Mouse (Mus musculus) forebrain, embryonic 16.5 days (tissue): Measurements from ENCODE around the gene Abcc8. TPM values are rescaled to one million over a fixed set of nuclear protein-coding genes. Genes with fewer than 3 reads are reported as not detected.

Experiments used
- ATAC-seq: fragments of 200-750 bp; cut with Nextera tagmentation; 2 replicates; pipeline ENCODE4 v1.8.0; 2017; ENCODE audit warnings: mild to moderate bottlenecking, moderate library complexity
- H3K27ac ChIP-seq: fragments of 300-500 bp; sonication (generic); 2 replicates; pipeline ENCODE4 v1.5.1; 2014; ENCODE audit warnings: low read length, control low read depth
- H3K27me3 ChIP-seq: fragments of 300-500 bp; sonication (generic); replicated peaks from 2 replicates; pipeline ENCODE4 v1.6.1; 2014; ENCODE audit warnings: low read length; ENCODE audit not compliant: control insufficient read depth, insufficient read depth
- H3K36me3 ChIP-seq: fragments of 300-500 bp; sonication (generic); 2 replicates; pipeline ENCODE4 v1.6.1; 2014; ENCODE audit not compliant: control insufficient read depth, insufficient read depth
- H3K4me1 ChIP-seq: fragments of 300-500 bp; sonication (generic); replicated peaks from 2 replicates; pipeline ENCODE4 v1.6.1; 2014; ENCODE audit warnings: low read length; ENCODE audit not compliant: control insufficient read depth, insufficient read depth
- H3K4me2 ChIP-seq: fragments of 300-500 bp; sonication (generic); 2 replicates; pipeline ENCODE4 v1.6.1; 2014; ENCODE audit warnings: mild to moderate bottlenecking, low read length, control low read depth
- H3K4me3 ChIP-seq: fragments of 300-500 bp; sonication (generic); replicated peaks from 2 replicates; pipeline ENCODE4 v1.5.1; 2014; ENCODE audit warnings: mild to moderate bottlenecking, low read length, control low read depth
- H3K9ac ChIP-seq: fragments of 300-500 bp; sonication (generic); replicated peaks from 2 replicates; pipeline ENCODE4 v1.6.1; 2014; ENCODE audit warnings: low read depth, low read length, control low read depth
- H3K9me3 ChIP-seq: fragments of 300-500 bp; sonication (generic); 2 replicates; pipeline ENCODE4 v1.6.1; 2016; ENCODE audit warnings: low read length; ENCODE audit not compliant: control insufficient read depth
- WGBS: fragments of 180-500 bp; shearing (Covaris S2); extraction: QIAGEN DNeasy Blood & Tissue Kit; methylation state at CpG from one replicate; pipeline ENCODE4 v1.1.7; 2014; 5-methylcytosine and 5-hydroxymethylcytosine counted together
- polyA plus RNA-seq: library from polyadenylated mRNA; unstranded; fragments of >200 nt; fragmentation: Nextera tagmentation; extraction: Ambion mirVana; gene quantifications from 2 replicates; pipeline ENCODE4 v1.2.1, GENCODE M21; 2015

Gene Abcc8
- polyA plus RNA-seq, 1 experiment from 2014 or later, result 34.3 TPM

DNA sequence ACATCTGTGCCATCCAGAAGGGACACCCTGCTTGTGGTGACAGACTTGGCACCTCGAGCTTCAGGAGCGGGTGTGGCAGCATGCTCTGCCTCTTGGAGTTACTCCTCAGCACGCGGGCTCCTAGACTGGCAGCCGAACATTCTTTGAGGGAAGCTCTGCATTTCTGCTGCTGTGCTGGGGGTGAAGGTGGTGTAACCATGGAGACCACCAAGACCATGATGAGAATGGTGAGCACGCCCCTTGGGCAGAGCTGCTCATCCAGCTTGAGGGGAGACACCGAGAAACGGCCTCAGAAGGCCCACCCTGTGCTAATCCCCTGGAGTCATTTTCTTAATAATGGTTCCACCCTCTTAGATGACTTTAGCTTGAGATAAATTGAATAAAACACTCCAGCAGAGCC lies 87.0 kb downstream of the Abcc8 start:
- no peak overlapping the region for H3K4me3 ChIP-seq
- 12% methylated on average over 8 of the region's 8 CpGs for WGBS
- H3K36me3 ChIP-seq, result no peaks in the 10 kb centered on the region
- H3K9me3 ChIP-seq, result peaks cover 4% of the 10 kb centered on the region
- H3K4me2 ChIP-seq, result no peak overlapping the region
- no peak overlapping the region for H3K27ac ChIP-seq
- H3K9ac ChIP-seq, result no peak overlapping the region
- H3K27me3 ChIP-seq, result no peaks in the 10 kb centered on the region; the same call in 1 of the 2 replicates
- H3K4me1 ChIP-seq, result peaks cover 18% of the 10 kb centered on the region
- ATAC-seq, result no peak

DNA sequence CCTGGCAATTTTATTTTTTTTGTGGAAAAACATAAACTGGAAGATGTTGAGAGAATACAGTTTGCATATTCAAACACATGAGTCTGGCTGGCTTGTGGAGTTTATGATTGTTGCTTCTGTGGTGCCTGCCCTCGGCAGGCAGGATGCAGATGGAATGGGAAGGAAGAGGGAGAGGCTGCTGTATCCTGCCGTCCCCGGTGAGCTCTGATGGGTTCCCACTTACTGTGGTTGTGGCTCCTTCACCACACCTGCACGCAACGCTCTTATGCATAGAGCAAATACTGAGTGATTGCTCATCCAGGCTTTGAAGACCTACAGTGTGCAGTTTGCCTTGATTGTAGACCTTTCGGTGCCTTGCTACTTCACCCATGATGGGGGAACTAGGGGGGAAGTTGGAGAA lies 91.6 kb downstream of the Abcc8 start:
- H3K27me3 ChIP-seq, result no peaks in the 10 kb centered on the region
- no peaks in the 10 kb centered on the region for H3K4me1 ChIP-seq
- H3K9me3 ChIP-seq, result peaks cover 4% of the 10 kb centered on the region
- WGBS, result 92% methylated on average over 6 of the region's 6 CpGs
- H3K27ac ChIP-seq, result no peak overlapping the region
- H3K4me2 ChIP-seq, result no peak overlapping the region
- ATAC-seq, result no peak
- no peak overlapping the region for H3K9ac ChIP-seq
- H3K36me3 ChIP-seq, result peaks cover 6% of the 10 kb centered on the region; the same call in 1 of the 2 replicates
- no peak overlapping the region for H3K4me3 ChIP-seq

DNA sequence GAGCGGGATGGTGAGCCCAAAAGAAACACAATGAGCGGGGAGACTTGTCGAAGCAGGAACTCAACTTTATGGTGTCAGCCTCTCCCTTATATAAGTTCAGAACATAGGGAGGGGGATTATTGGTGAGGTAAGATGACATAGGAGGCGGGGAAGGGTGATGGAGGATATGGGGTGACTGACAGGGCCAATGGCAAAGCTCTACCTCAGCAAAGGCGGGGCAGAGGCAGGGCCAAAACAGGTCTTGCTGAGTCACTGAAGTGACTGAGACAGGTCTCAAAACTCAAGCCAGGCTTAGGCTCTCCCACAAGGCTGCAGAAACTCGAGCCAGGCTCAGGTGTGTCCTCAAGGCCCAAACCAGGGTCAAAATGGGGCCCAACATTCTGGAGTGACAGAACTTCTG lies 93.5 kb downstream of the Abcc8 start:
- WGBS, result 87% methylated on average over 6 of the region's 6 CpGs
- no peak overlapping the region for H3K9ac ChIP-seq
- no peaks in the 10 kb centered on the region for H3K4me1 ChIP-seq

DNA sequence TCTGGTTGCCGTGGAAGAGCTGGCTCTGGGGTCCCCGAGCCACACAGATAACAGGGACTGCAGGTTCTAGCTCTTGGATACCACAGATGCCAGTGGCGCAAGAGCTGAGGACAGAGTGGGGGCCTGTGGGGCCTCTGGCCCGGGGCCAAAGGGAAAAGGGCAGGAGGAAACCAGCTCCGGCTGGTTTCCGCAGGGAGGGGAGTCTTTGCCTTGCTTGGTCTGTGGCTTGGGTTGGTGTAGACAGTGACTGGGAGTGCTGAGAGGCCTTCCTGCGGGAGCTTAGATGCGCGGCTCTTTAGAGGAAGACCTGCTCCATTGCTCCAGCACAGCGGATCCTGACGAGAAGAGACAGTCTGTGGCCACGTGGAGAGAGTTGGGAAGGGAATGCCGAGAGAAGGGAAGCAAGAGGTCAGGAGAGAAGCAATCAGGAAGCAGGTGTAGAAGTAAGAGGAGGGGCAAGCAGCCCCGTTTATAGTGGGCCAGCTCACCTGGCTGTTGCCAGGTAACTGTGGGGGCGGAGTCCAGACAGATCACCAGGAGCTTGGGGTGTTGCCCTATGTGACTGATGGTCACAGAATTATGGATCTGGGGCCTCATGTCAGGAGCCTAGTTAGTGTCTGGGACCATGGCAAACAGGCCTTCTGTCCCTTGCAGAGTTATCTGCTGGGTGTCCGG lies 94.9 kb downstream of the Abcc8 start:
- WGBS, result 72% methylated on average over 16 of the region's 16 CpGs
- no peak overlapping the region for H3K4me2 ChIP-seq
- ATAC-seq, result no peak
- no peak overlapping the region for H3K9ac ChIP-seq
- peaks cover 4% of the 10 kb centered on the region for H3K9me3 ChIP-seq
- H3K4me1 ChIP-seq, result no peaks in the 10 kb centered on the region
- no peak overlapping the region for H3K27ac ChIP-seq
- peaks cover 15% of the 10 kb centered on the region; the same call in 1 of the 2 replicates for H3K36me3 ChIP-seq
- H3K4me3 ChIP-seq, result no peak overlapping the region
- H3K27me3 ChIP-seq, result no peaks in the 10 kb centered on the region

More for the DNA sequence above, 93.5 kb downstream of the Abcc8 start:
- no peak for ATAC-seq
- no peaks in the 10 kb centered on the region for H3K27me3 ChIP-seq
- no peak overlapping the region for H3K27ac ChIP-seq
- peaks cover 4% of the 10 kb centered on the region for H3K9me3 ChIP-seq
- no peak overlapping the region for H3K4me3 ChIP-seq
- H3K36me3 ChIP-seq, result peaks cover 13% of the 10 kb centered on the region; the same call in 1 of the 2 replicates
- no peak overlapping the region for H3K4me2 ChIP-seq

DNA sequence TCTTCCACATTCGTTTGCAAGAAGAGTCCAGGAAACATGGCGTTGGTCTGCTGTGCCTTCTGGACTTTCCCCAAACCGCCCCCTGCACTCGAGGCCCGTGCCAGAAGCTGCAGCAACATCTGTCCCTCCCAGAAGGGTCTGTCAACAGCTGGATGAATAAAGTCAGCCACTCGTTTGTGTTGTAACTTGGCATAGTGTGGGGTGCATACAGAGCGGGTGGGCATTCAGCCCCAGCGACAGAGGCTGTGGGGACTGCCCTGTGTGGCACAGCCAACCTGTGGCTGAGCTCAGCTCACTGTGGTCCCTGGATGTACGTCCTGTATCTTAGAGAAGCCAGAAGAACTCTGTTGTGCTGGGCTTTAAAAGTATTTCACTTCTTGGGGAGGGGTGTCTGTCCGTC lies 95.8 kb downstream of the Abcc8 start:
- no peak overlapping the region for H3K9ac ChIP-seq
- peaks cover 2% of the 10 kb centered on the region for H3K9me3 ChIP-seq
- H3K4me1 ChIP-seq, result no peaks in the 10 kb centered on the region
- H3K4me2 ChIP-seq, result no peak overlapping the region
- peaks cover 15% of the 10 kb centered on the region; the same call in 1 of the 2 replicates for H3K36me3 ChIP-seq
- ATAC-seq, result no peak
- H3K27ac ChIP-seq, result no peak overlapping the region
- WGBS, result 89% methylated on average over 10 of the region's 10 CpGs
- H3K4me3 ChIP-seq, result no peak overlapping the region
- no peaks in the 10 kb centered on the region for H3K27me3 ChIP-seq

DNA sequence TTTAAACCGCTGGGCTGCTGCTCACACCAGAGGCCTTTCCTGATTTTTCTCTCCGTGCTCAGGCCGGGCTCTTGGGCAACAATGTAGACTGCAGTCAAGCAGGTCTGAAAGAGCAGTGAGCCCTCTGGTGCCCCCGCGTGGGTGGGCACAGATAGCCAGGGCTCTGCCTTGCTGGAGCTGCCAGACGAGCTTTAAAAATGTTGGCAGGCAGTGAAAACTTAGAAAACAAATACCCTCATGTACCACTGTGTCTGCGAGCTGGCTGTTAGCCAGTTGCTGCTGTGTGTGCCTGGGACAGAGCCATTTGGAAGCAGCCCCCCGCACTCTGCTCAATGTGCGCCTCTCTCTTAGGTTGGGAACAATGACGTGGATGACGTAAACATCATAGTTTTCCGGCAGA lies 102.2 kb downstream of the Abcc8 start:
- H3K9ac ChIP-seq, result no peak overlapping the region
- H3K9me3 ChIP-seq, result no peaks in the 10 kb centered on the region
- H3K27ac ChIP-seq, result no peak overlapping the region
- ATAC-seq, result peak; percentile 87
- no peak overlapping the region for H3K4me3 ChIP-seq
- peaks cover 4% of the 10 kb centered on the region; the same call in 1 of the 2 replicates for H3K4me1 ChIP-seq
- H3K27me3 ChIP-seq, result no peaks in the 10 kb centered on the region
- 51% methylated on average over 12 of the region's 12 CpGs for WGBS
- H3K4me2 ChIP-seq, result no peak overlapping the region
- peaks cover 20% of the 10 kb centered on the region for H3K36me3 ChIP-seq

DNA sequence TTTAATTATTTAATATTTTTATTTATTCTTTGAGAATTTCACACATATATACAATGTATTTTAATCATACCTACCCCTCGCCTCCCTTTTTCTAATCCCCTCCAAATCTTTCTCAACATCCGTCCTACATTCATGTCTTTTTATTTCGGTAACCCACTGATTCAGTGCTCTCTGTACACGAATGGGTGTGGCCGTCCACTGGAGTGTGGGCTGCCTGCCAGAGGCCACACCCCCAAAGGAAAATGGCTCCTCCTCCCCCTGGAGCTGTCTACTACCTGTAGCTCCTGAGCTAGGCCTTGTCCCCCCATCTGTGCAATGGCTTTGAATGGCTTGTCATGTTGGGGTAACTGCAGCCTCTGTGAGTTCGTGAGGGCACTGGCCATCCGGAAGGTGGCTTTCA lies 103.0 kb downstream of the Abcc8 start:
- H3K4me2 ChIP-seq, result no peak overlapping the region
- no peak for ATAC-seq
- no peak overlapping the region for H3K9ac ChIP-seq
- H3K4me3 ChIP-seq, result no peak overlapping the region
- no peaks in the 10 kb centered on the region for H3K27me3 ChIP-seq
- peaks cover 16% of the 10 kb centered on the region for H3K36me3 ChIP-seq
- WGBS, result 86% methylated on average over 7 of the region's 7 CpGs
- peaks cover 4% of the 10 kb centered on the region; the same call in 1 of the 2 replicates for H3K4me1 ChIP-seq
- H3K9me3 ChIP-seq, result no peaks in the 10 kb centered on the region
- H3K27ac ChIP-seq, result no peak overlapping the region

DNA sequence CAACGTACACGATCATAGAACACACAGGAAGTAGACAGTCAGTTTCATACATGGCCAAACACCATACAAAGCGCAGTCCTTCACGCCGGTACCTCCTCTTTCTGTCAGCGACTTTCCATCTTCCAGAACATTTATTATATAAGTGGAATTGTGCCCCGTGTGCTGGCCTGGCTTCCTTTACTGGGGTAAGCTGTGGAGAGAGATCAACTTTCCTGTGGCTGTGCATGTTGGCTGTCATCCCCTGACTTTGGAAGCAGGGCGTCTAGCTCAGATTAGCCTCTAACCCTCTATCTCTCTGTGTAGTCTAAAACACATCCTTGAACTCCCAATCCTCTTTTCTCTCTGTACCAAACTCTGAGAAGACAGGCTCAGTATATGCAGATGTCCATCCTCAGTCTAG lies 111.0 kb downstream of the Abcc8 start:
- H3K9ac ChIP-seq, result no peak overlapping the region
- no peaks in the 10 kb centered on the region for H3K9me3 ChIP-seq
- no peaks in the 10 kb centered on the region for H3K27me3 ChIP-seq
- H3K27ac ChIP-seq, result no peak overlapping the region
- no peaks in the 10 kb centered on the region for H3K4me1 ChIP-seq
- no peak overlapping the region for H3K4me2 ChIP-seq
- ATAC-seq, result no peak
- 96% methylated on average over 8 of the region's 8 CpGs for WGBS
- H3K4me3 ChIP-seq, result no peak overlapping the region
- peaks cover 25% of the 10 kb centered on the region for H3K36me3 ChIP-seq

DNA sequence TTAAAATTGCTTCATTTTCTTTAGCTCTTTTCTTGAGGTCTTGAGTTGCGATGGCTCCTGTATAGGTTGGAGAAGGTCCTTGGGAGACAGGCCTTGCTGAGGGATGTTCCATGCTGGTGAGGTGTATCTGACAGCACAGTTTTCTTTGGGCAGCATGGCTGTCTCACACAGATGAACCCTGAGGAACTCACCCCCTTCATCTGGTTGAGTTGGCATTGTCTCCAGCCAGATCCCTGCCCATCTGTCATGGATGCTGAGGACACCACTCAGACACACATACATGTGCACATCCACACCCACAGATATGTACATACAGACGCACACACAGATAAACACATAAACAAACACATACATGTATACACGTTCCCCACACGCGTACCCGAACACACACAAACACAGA lies 116.5 kb downstream of the Abcc8 start:
- H3K4me1 ChIP-seq, result no peaks in the 10 kb centered on the region
- WGBS, result 93% methylated on average over 6 of the region's 6 CpGs
- ATAC-seq, result no peak
- no peak overlapping the region for H3K9ac ChIP-seq
- H3K4me3 ChIP-seq, result no peak overlapping the region
- H3K27ac ChIP-seq, result no peak overlapping the region
- H3K4me2 ChIP-seq, result no peak overlapping the region
- H3K27me3 ChIP-seq, result no peaks in the 10 kb centered on the region
- H3K36me3 ChIP-seq, result peaks cover 24% of the 10 kb centered on the region
- H3K9me3 ChIP-seq, result no peaks in the 10 kb centered on the region

DNA sequence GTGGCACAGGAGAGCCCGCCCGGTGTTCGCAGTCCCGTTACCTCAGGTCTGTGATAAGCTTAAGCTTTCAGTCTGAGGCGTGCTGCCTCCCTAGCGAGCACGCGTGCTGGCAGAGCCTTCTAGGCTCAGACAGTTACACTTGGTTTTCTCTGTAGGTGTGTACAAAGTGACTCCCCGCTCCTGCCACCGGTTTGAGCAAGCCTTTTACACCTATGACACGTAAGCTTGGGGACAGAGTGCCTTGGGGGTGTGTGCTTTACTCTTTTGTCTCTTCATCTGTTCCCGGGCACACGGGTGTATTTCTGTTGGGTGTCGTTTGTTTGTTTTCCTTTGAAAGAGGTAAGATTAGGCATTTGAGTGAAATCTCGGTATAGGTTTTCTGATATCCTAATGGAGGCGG lies 118.2 kb downstream of the Abcc8 start:
- peaks cover 36% of the 10 kb centered on the region for H3K36me3 ChIP-seq
- WGBS, result 95% methylated on average over 16 of the region's 16 CpGs

More for the DNA sequence above, 118.2 kb downstream of the Abcc8 start:
- no peak overlapping the region for H3K4me3 ChIP-seq
- no peak overlapping the region for H3K27ac ChIP-seq
- no peaks in the 10 kb centered on the region for H3K27me3 ChIP-seq
- H3K4me2 ChIP-seq, result no peak overlapping the region
- no peaks in the 10 kb centered on the region for H3K9me3 ChIP-seq
- H3K9ac ChIP-seq, result no peak overlapping the region
- no peak for ATAC-seq
- H3K4me1 ChIP-seq, result no peaks in the 10 kb centered on the region
